Mouse (Mus musculus): ENCODE results near the gene Tmem92.
A peak's percentile ranks its signal among the peaks of the same experiment; 100 is the strongest.

The Tmem92 gene

GRCm38 (mm10) chr11:94729565-94729964, 52.9 kb downstream of the Tmem92 start:
- DNase-seq (ENCODE audit: low read depth) = peak; percentile 22

GRCm38 (mm10) chr11:94728545-94728944, 54.0 kb downstream of the Tmem92 start:
- no peak for DNase-seq (ENCODE audit: low read depth)

GRCm38 (mm10) chr11:94727306-94727705, 55.2 kb downstream of the Tmem92 start:
- no peak for DNase-seq (ENCODE audit: low read depth)
